In the genomic region with DNA sequence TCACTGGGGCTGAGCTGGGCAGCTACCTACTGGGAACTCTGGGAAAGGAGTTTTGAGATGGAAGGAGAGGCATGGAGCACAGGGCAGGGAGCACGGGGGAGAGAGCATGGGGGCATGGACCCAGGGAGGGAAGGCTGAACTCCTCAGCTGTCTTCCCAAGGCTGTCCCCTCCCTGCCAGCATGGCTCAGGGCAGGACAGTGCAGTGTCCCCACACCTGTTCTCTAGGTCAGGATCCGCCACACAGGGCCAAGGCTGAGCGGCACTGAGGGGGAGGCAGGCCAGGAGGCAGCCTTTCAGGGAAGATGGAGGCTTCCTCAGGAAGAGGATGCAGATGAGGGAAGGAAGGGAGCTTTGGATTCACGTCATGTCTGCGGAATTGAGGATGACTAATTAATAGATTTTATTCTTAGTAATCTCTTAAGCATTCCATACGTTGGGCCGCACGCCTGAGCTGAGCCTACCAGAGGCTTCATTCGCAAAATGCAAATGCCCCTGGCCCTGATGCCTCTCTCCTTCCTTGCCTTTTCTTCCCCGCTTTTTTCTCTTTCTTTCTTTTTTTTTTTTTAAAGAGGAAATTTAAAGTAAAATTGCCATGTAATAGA, we compare ENCODE assay signal across 13 mouse cellular contexts. TPM values are rescaled to one million over a fixed set of nuclear protein-coding genes. Genes with fewer than 3 reads are reported as not detected.
A peak's percentile ranks its signal among the peaks of the same experiment; 100 is the strongest.
DNase-seq lines count a peak whose midpoint lies in the region; ATAC-seq and TF ChIP-seq lines count a peak whose summit lies in the region.
"Had no signal": no experiment of that assay in that cellular context is flagged by ENCODE, and none has a peak within 500 bp of the region (broad histone marks: within the 10 kb centered on the region; RNA-seq: fewer than 3 reads in every experiment).

No protein-coding gene starts in this region.

- no peak for TF ChIP-seq CTCF in intestine, postnatal 0 days (IDR thresholded peaks at IDR 0.05; ENCODE audit: low read depth)
- TF ChIP-seq CTCF in brain, embryonic 14.5 days (IDR thresholded peaks at IDR 0.05; ENCODE audit: borderline replicate concordance, extremely low read depth, insufficient read depth, insufficient read length), result no peak

- no peaks in the 10 kb centered on the region for H3K36me3 ChIP-seq in intestine, embryonic 15.5 days
- no peaks in the 10 kb centered on the region for H3K36me3 ChIP-seq in intestine, postnatal 0 days (ENCODE audit: control insufficient read depth, insufficient read depth)
- H3K36me3 ChIP-seq in forebrain, embryonic 16.5 days (ENCODE audit: control insufficient read depth, insufficient read depth), result no peaks in the 10 kb centered on the region; the same call in 1 of the 2 replicates
- 0 out of 2 replicates have a peak, but pooled peaks cover 2% of the 10 kb centered on the region for H3K36me3 ChIP-seq in midbrain, embryonic 11.5 days (ENCODE audit: control insufficient read depth, insufficient read depth, low read length)
- H3K36me3 ChIP-seq: liver, embryonic 13.5 days had no signal

- no peak overlapping the region for H3K27ac ChIP-seq in intestine, embryonic 15.5 days
- no peak overlapping the region for H3K27ac ChIP-seq in intestine, postnatal 0 days (ENCODE audit: low read depth, low read length)
- peak overlapping the region; percentile 81 for H3K27ac ChIP-seq in forebrain, embryonic 16.5 days (ENCODE audit: low read length)
- peak overlapping the region; percentile 33; the same call in 1 of the 2 replicates for H3K27ac ChIP-seq in midbrain, embryonic 11.5 days (ENCODE audit: low read depth, low read length)
- H3K27ac ChIP-seq: liver, embryonic 13.5 days had no signal

- peak; percentile 74 for DNase-seq in brain, embryonic 14.5 days (ENCODE audit: low read depth)
- DNase-seq in midbrain, embryonic 11.5 days (ENCODE audit: low spot score, missing footprints), result no peak
- DNase-seq in ovary, postnatal 10 days (ENCODE audit: low spot score), result no peak
- DNase-seq in left cerebral cortex, postnatal 25 days (ENCODE audit: low spot score in 2 of 2), result no peak
- DNase-seq: adrenal gland, postnatal 25 days; cerebellum, adult 9-10 months; gastrocnemius, postnatal 36 days; liver, embryonic 13.5 days had no signal

- 70% methylated on average over 10 of the region's 10 CpGs for WGBS in intestine, embryonic 15.5 days
- 78% methylated on average over 10 of the region's 10 CpGs for WGBS in intestine, postnatal 0 days
- WGBS in forebrain, embryonic 16.5 days, result 33% methylated on average over 10 of the region's 10 CpGs
- WGBS in midbrain, embryonic 11.5 days, result 38% methylated on average over 10 of the region's 10 CpGs

- no peak overlapping the region for H3K4me2 ChIP-seq in intestine, embryonic 15.5 days (replicated peaks)
- no peak overlapping the region for H3K4me2 ChIP-seq in intestine, postnatal 0 days (replicated peaks; ENCODE audit: low read depth)
- H3K4me2 ChIP-seq in forebrain, embryonic 16.5 days (ENCODE audit: low read length), result no peak overlapping the region
- H3K4me2 ChIP-seq in midbrain, embryonic 11.5 days, result no peak overlapping the region
- H3K4me2 ChIP-seq: liver, embryonic 13.5 days had no signal

- ATAC-seq in intestine, embryonic 15.5 days, result peak; percentile 31; the same call in 1 of the 2 replicates
- ATAC-seq in intestine, postnatal 0 days, result no peak
- 0 out of 2 replicates have a peak, but pooled peaks have one; percentile 11 for ATAC-seq in forebrain, embryonic 16.5 days
- ATAC-seq in midbrain, embryonic 11.5 days (ENCODE audit: low FRiP score), result peak; percentile 25; the same call in 1 of the 2 replicates
- no peak for ATAC-seq in erythroblast, adult 5-6 weeks (replicated peaks; ENCODE audit: low FRiP score, poor library complexity, severe bottlenecking)
- ATAC-seq: intestine, embryonic 16.5 days had no signal

- peaks cover 7% of the 10 kb centered on the region; the same call in 1 of the 2 replicates for H3K4me1 ChIP-seq in intestine, embryonic 15.5 days (replicated peaks)
- H3K4me1 ChIP-seq in intestine, postnatal 0 days (replicated peaks; ENCODE audit: control insufficient read depth, insufficient read depth, low read length), result no peaks in the 10 kb centered on the region
- H3K4me1 ChIP-seq in forebrain, embryonic 16.5 days (replicated peaks; ENCODE audit: control insufficient read depth, insufficient read depth, low read length), result peaks cover 60% of the 10 kb centered on the region
- peaks cover 41% of the 10 kb centered on the region for H3K4me1 ChIP-seq in midbrain, embryonic 11.5 days (ENCODE audit: control insufficient read depth, insufficient read depth, low read length)

- TF ChIP-seq POLR2A in brain, embryonic 14.5 days (IDR thresholded peaks at IDR 0.05; ENCODE audit: borderline replicate concordance, extremely low read depth, insufficient read depth, insufficient read length, poor library complexity, severe bottlenecking), result no peak

- peaks cover 22% of the 10 kb centered on the region; the same call in 1 of the 2 replicates for H3K27me3 ChIP-seq in intestine, embryonic 15.5 days (replicated peaks)
- peaks cover 5% of the 10 kb centered on the region for H3K27me3 ChIP-seq in intestine, postnatal 0 days (replicated peaks; ENCODE audit: control insufficient read depth, insufficient read depth, low read length)
- H3K27me3 ChIP-seq in forebrain, embryonic 16.5 days (replicated peaks; ENCODE audit: control insufficient read depth, insufficient read depth, low read length), result no peaks in the 10 kb centered on the region
- H3K27me3 ChIP-seq in midbrain, embryonic 11.5 days (ENCODE audit: control insufficient read depth, insufficient read depth, low read length), result peaks cover 5% of the 10 kb centered on the region; the same call in 1 of the 2 replicates

- no peak overlapping the region for H3K9ac ChIP-seq in intestine, embryonic 15.5 days
- H3K9ac ChIP-seq in intestine, postnatal 0 days (ENCODE audit: low read depth, low read length), result no peak overlapping the region
- H3K9ac ChIP-seq in forebrain, embryonic 16.5 days (replicated peaks; ENCODE audit: low read depth, low read length), result 0 out of 2 replicates have a peak overlapping the region, but pooled peaks have one; percentile 5
- H3K9ac ChIP-seq in midbrain, embryonic 11.5 days (ENCODE audit: low read length), result peak overlapping the region; percentile 41; the same call in 1 of the 2 replicates
- H3K9ac ChIP-seq: liver, embryonic 13.5 days had no signal

- intact Hi-C loops in left cerebral cortex, postnatal 25 days (cut with DNase I), result no loop called here

- H3K9me3 ChIP-seq in intestine, embryonic 15.5 days, result no peaks in the 10 kb centered on the region
- no peaks in the 10 kb centered on the region for H3K9me3 ChIP-seq in intestine, postnatal 0 days (ENCODE audit: control insufficient read depth)
- H3K9me3 ChIP-seq in forebrain, embryonic 16.5 days (ENCODE audit: control insufficient read depth, low read length), result no peaks in the 10 kb centered on the region
- H3K9me3 ChIP-seq in midbrain, embryonic 11.5 days (ENCODE audit: control insufficient read depth, low read length), result no peaks in the 10 kb centered on the region
- H3K9me3 ChIP-seq: liver, embryonic 13.5 days had no signal

- no peak overlapping the region for H3K4me3 ChIP-seq in intestine, embryonic 15.5 days (replicated peaks)
- H3K4me3 ChIP-seq in intestine, postnatal 0 days (ENCODE audit: low read depth, low read length), result no peak overlapping the region
- no peak overlapping the region for H3K4me3 ChIP-seq in forebrain, embryonic 16.5 days (replicated peaks; ENCODE audit: low read length)
- no peak overlapping the region for H3K4me3 ChIP-seq in midbrain, embryonic 11.5 days (ENCODE audit: low read depth, low read length)
- H3K4me3 ChIP-seq: liver, embryonic 13.5 days had no signal

RNA-seq across cellular contexts. Expression of a gene that starts 14.0 kb away (rescaled TPM):
- polyA plus RNA-seq in intestine, embryonic 15.5 days (2015; fragmentation: Nextera tagmentation; extraction: Ambion mirVana), result 1.8 and 2.1 TPM in 2 replicates
- 0.75 and 0.82 TPM in 2 replicates for polyA plus RNA-seq in intestine, postnatal 0 days (2015; fragmentation: Nextera tagmentation; extraction: Ambion mirVana)
- polyA plus RNA-seq in brain, embryonic 14.5 days (2012; rRNA removed), result 2.5 and 4.3 TPM in 2 replicates
- polyA plus RNA-seq in forebrain, embryonic 16.5 days (2015; fragmentation: Nextera tagmentation; extraction: Ambion mirVana), result 13.8 and 16.1 TPM in 2 replicates
- 7.5 and 8.2 TPM in 2 replicates for polyA plus RNA-seq in midbrain, embryonic 11.5 days (2014; fragmentation: Nextera tagmentation; extraction: Ambion mirVana)
- total RNA-seq in erythroblast, adult 5-6 weeks (2015; ENCODE audit: low replicate concordance), result not detected in 2 replicates
- not detected in 2 replicates for total RNA-seq in erythroblast, adult 5-6 weeks (2017; ENCODE audit: low replicate concordance)
- total RNA-seq in left cerebral cortex, postnatal 25 days (2021), result 10 to 100 TPM; 35.3 to 38.0 TPM

RNA-seq across cellular contexts. Expression of a gene that starts 34.9 kb away (rescaled TPM):
- 11.8 and 11.9 TPM in 2 replicates for polyA plus RNA-seq in intestine, embryonic 15.5 days (2015; fragmentation: Nextera tagmentation; extraction: Ambion mirVana)
- polyA plus RNA-seq in intestine, postnatal 0 days (2015; fragmentation: Nextera tagmentation; extraction: Ambion mirVana), result 14.4 and 15.1 TPM in 2 replicates
- 5.7 and 8.2 TPM in 2 replicates for polyA plus RNA-seq in brain, embryonic 14.5 days (2012; rRNA removed)
- polyA plus RNA-seq in forebrain, embryonic 16.5 days (2015; fragmentation: Nextera tagmentation; extraction: Ambion mirVana), result 4.0 and 5.3 TPM in 2 replicates
- polyA plus RNA-seq in midbrain, embryonic 11.5 days (2014; fragmentation: Nextera tagmentation; extraction: Ambion mirVana), result 2.2 and 3.0 TPM in 2 replicates
- total RNA-seq in erythroblast, adult 5-6 weeks (2015; ENCODE audit: low replicate concordance), result 0.77 and 4.2 TPM in 2 replicates
- total RNA-seq in erythroblast, adult 5-6 weeks (2017; ENCODE audit: low replicate concordance), result 0.94 TPM in 1 of 2 replicates, not detected in the other
- total RNA-seq in left cerebral cortex, postnatal 25 days (2021), result 10 to 100 TPM; 12.2 to 13.2 TPM

RNA-seq across cellular contexts. Expression of a gene that starts 51.8 kb away (rescaled TPM):
- 211 and 214 TPM in 2 replicates for polyA plus RNA-seq in intestine, embryonic 15.5 days (2015; fragmentation: Nextera tagmentation; extraction: Ambion mirVana)
- 46.2 and 47.8 TPM in 2 replicates for polyA plus RNA-seq in intestine, postnatal 0 days (2015; fragmentation: Nextera tagmentation; extraction: Ambion mirVana)
- 151 and 158 TPM in 2 replicates for polyA plus RNA-seq in brain, embryonic 14.5 days (2012; rRNA removed)
- polyA plus RNA-seq in forebrain, embryonic 16.5 days (2015; fragmentation: Nextera tagmentation; extraction: Ambion mirVana), result 246 and 247 TPM in 2 replicates
- polyA plus RNA-seq in midbrain, embryonic 11.5 days (2014; fragmentation: Nextera tagmentation; extraction: Ambion mirVana), result 410 and 416 TPM in 2 replicates
- total RNA-seq in erythroblast, adult 5-6 weeks (2015; ENCODE audit: low replicate concordance), result 39.1 and 40.2 TPM in 2 replicates
- 33.4 and 44.3 TPM in 2 replicates for total RNA-seq in erythroblast, adult 5-6 weeks (2017; ENCODE audit: low replicate concordance)
- 100 to 1,000 TPM; 191 to 206 TPM for total RNA-seq in left cerebral cortex, postnatal 25 days (2021)

Comparison
In these comparisons a context has a peak if more than half of its experiments do, and no peak if none do; other contexts are left out.
1. ATAC-seq: peak in intestine, embryonic 15.5 days (single experiment), forebrain, embryonic 16.5 days (single experiment) and midbrain, embryonic 11.5 days (single experiment); none in intestine, postnatal 0 days (single experiment) and erythroblast, adult 5-6 weeks (single experiment).
2. H3K27ac ChIP-seq: peak in forebrain, embryonic 16.5 days (single experiment) and midbrain, embryonic 11.5 days (single experiment); none in intestine, embryonic 15.5 days (single experiment) and intestine, postnatal 0 days (single experiment).
3. H3K9ac ChIP-seq: peak in forebrain, embryonic 16.5 days (single experiment) and midbrain, embryonic 11.5 days (single experiment); none in intestine, embryonic 15.5 days (single experiment) and intestine, postnatal 0 days (single experiment).